1 mouse cellular context compared by ENCODE assay signal in genomic region chr12:75647663-75648062, GRCm38 (mm10).
TF ChIP-seq lines count a peak whose summit lies in the region.

No protein-coding gene starts in this region.

TF ChIP-seq in MEL, 35 proteins besides CTCF, POLR2A, EP300 and RAD21:
- TF ChIP-seq CHD2 (IDR thresholded peaks at IDR 0.05; ENCODE audit: low read length) (no peak), E2F4 (IDR thresholded peaks at IDR 0.05; ENCODE audit: borderline replicate concordance, low read depth, low read length) (no peak), SMC3 (IDR thresholded peaks at IDR 0.05; ENCODE audit: low read depth, low read length) (peak; percentile 21; the same call in 1 of the 2 replicates), ZKSCAN1 (IDR thresholded peaks at IDR 0.05; ENCODE audit: low read depth, low read length) (no peak), GATA1 (IDR thresholded peaks at IDR 0.05; ENCODE audit: low read depth, low read length) (no peak), UBTF (IDR thresholded peaks at IDR 0.05; ENCODE audit: borderline replicate concordance, insufficient read depth, low read depth, low read length) (no peak)
